Mouse (Mus musculus): ENCODE data around the gene Gm10378. TPM values are rescaled to one million over a fixed set of nuclear protein-coding genes. Genes with fewer than 3 reads are reported as not detected.
"Not testable (repeated sequence)": the region's sequence is repeated elsewhere in the genome, so short reads cannot be mapped to it uniquely, and the experiment has no call there.

Gm10378 gene
- not detected in 2 replicates for polyA plus RNA-seq (2015; fragmentation: Nextera tagmentation; extraction: Ambion mirVana)

- H3K9ac ChIP-seq; ATAC-seq; H3K4me2 ChIP-seq; H3K27ac ChIP-seq; H3K4me3 ChIP-seq; H3K9me3 ChIP-seq (replicated peaks); H3K4me1 ChIP-seq; H3K36me3 ChIP-seq (ENCODE audit: poor library complexity, severe bottlenecking); H3K27me3 ChIP-seq: not testable (repeated sequence)
- WGBS = no CpG with 5 or more reads among the region's 1 CpGs
Measured at GRCm38 (mm10) chr14:42655638-42656037, at the start of gene Gm10378. Gene Gm10378 (plus strand): TSS chr14:42655938.

GRCm38 (mm10) chr14:42641817-42642216, 13.9 kb upstream of the Gm10378 start, which contains the start of gene Gm3633:
Gene Gm3633 (minus strand): TSS chr14:42641917.
- H3K27ac ChIP-seq; ATAC-seq; H3K4me3 ChIP-seq; H3K4me2 ChIP-seq; H3K9ac ChIP-seq; H3K36me3 ChIP-seq (ENCODE audit: poor library complexity, severe bottlenecking); H3K27me3 ChIP-seq; H3K4me1 ChIP-seq; H3K9me3 ChIP-seq (replicated peaks): not testable (repeated sequence)
- WGBS = 71% methylated on average over 1 of the region's 2 CpGs

Small RNA genes within 50 kb of the gene (microRNA-seq; reads per million reads assigned to microRNA genes)
- not detected for gene Gm23620
- gene Gm25228 = not detected

Other genes with a start within 250 kb of the Gm10378 start
- gene Gm8005, start 216.3 kb upstream of the Gm10378 start, polyA plus RNA-seq (2015; fragmentation: Nextera tagmentation; extraction: Ambion mirVana) = not detected in 2 replicates
- not detected in 2 replicates for gene Gm8011, start 192.1 kb upstream of the Gm10378 start, polyA plus RNA-seq (2015; fragmentation: Nextera tagmentation; extraction: Ambion mirVana)
- gene Gm8020, start 153.6 kb upstream of the Gm10378 start, polyA plus RNA-seq (2015; fragmentation: Nextera tagmentation; extraction: Ambion mirVana) = not detected in 2 replicates
- gene Gm8024, start 131.7 kb upstream of the Gm10378 start, polyA plus RNA-seq (2015; fragmentation: Nextera tagmentation; extraction: Ambion mirVana) = not detected in 2 replicates
- not detected in 2 replicates for gene Gm17124, start 56.1 kb upstream of the Gm10378 start, polyA plus RNA-seq (2015; fragmentation: Nextera tagmentation; extraction: Ambion mirVana)
- not detected in 2 replicates for gene Gm3633, start 14.0 kb upstream of the Gm10378 start, polyA plus RNA-seq (2015; fragmentation: Nextera tagmentation; extraction: Ambion mirVana)
- not detected in 2 replicates for gene Gm3015, start 112.9 kb downstream of the Gm10378 start, polyA plus RNA-seq (2015; fragmentation: Nextera tagmentation; extraction: Ambion mirVana)
- gene Gm10377, start 142.0 kb downstream of the Gm10378 start, polyA plus RNA-seq (2015; fragmentation: Nextera tagmentation; extraction: Ambion mirVana) = not detected in 2 replicates
- gene Gm21977, start 197.5 kb downstream of the Gm10378 start, polyA plus RNA-seq (2015; fragmentation: Nextera tagmentation; extraction: Ambion mirVana) = not detected in 2 replicates

Data from forebrain, embryonic 13.5 days (tissue).